Mouse (Mus musculus): ENCODE results near the gene Diexf.

Gene Diexf

GRCm38 (mm10) chr1:193138087-193138486, 8.0 kb upstream of the Diexf start:
- DNase-seq, result no peak

GRCm38 (mm10) chr1:193133726-193134125, 3.7 kb upstream of the Diexf start:
- peak; percentile 26 for DNase-seq

- DNase-seq, result no peak
These were observed 2.3 kb upstream of the Diexf start for GRCm38 (mm10) chr1:193132385-193132784.

GRCm38 (mm10) chr1:193131311-193131948, 1.4 kb upstream of the Diexf start:
- no peak for DNase-seq

- DNase-seq, result no peak
These were observed 767 bp upstream of the Diexf start for GRCm38 (mm10) chr1:193130839-193131238.

GRCm38 (mm10) chr1:193130456-193130825, 369 bp upstream of the Diexf start:
- DNase-seq, result no peak

- no peak for DNase-seq
These were observed 751 bp downstream of the Diexf start for GRCm38 (mm10) chr1:193129321-193129720.

- DNase-seq, result no peak
These were observed 2.0 kb downstream of the Diexf start for GRCm38 (mm10) chr1:193128055-193128454.

GRCm38 (mm10) chr1:193125835-193126234, 4.2 kb downstream of the Diexf start:
- DNase-seq, result peak; percentile 13

GRCm38 (mm10) chr1:193123290-193123689, 6.8 kb downstream of the Diexf start:
- no peak for DNase-seq

GRCm38 (mm10) chr1:193122793-193123192, 7.3 kb downstream of the Diexf start:
- DNase-seq, result no peak

- no peak for DNase-seq
These were observed 18.0 kb downstream of the Diexf start for GRCm38 (mm10) chr1:193112093-193112492.

- DNase-seq, result no peak
These were observed 27.1 kb downstream of the Diexf start for GRCm38 (mm10) chr1:193102996-193103395.

- DNase-seq, result no peak
These were observed 27.5 kb downstream of the Diexf start for GRCm38 (mm10) chr1:193102556-193102955.

GRCm38 (mm10) chr1:193102029-193102428, 28.0 kb downstream of the Diexf start:
- DNase-seq, result no peak

- DNase-seq, result no peak
These were observed 31.1 kb downstream of the Diexf start for GRCm38 (mm10) chr1:193098946-193099345.

GRCm38 (mm10) chr1:193093596-193093995, 36.5 kb downstream of the Diexf start:
- no peak for DNase-seq

- no peak for DNase-seq
These were observed 37.3 kb downstream of the Diexf start for GRCm38 (mm10) chr1:193092771-193093170.

- no peak for DNase-seq
These were observed 39.2 kb downstream of the Diexf start for GRCm38 (mm10) chr1:193090894-193091293.

GRCm38 (mm10) chr1:193090211-193090871, 39.7 kb downstream of the Diexf start:
- no peak for DNase-seq

GRCm38 (mm10) chr1:193089683-193090082, 40.4 kb downstream of the Diexf start:
- no peak for DNase-seq

- no peak for DNase-seq
These were observed 40.9 kb downstream of the Diexf start for GRCm38 (mm10) chr1:193089211-193089610.

GRCm38 (mm10) chr1:193086842-193087476, 43.1 kb downstream of the Diexf start:
- no peak for DNase-seq
